ENCODE assay signal across 7 mouse cellular contexts in the genomic region with DNA sequence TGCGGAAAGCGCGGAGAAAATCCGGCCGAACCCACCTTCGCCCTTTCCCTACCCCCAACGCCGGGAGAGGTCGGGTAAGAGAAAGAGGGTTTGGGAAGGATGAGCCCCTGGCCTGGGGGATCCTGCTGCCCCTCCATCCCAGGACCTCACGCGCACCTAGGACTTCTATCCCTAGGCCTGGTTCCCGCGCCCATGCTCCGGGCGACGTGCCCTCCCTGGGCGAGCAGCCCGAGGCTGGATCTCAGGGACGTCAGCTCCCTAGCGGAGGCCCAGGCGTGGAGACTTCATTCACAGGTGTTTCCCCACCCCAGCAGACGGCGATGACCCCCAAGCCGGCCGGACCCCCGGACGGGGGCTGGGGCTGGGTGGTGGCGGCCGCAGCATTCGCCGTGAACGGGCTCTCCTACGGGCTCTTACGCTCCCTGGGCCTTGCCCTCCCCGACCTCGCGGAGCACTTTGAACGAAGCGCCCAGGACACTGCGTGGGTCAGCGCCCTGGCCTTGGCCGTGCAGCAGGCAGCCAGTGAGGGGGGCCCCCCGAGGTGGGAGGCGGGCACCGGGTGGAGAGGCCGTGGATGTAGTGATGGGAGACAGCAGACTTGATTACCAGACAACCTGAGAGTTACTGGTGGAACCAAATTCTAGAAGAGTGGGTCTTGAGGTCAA. TPM values are rescaled to one million over a fixed set of nuclear protein-coding genes. Genes with fewer than 3 reads are reported as not detected.
DNase-seq lines count a peak whose midpoint lies in the region; ATAC-seq and TF ChIP-seq lines count a peak whose summit lies in the region.

No protein-coding gene starts in this region.

- H3K9ac ChIP-seq in embryonic facial prominence, embryonic 11.5 days (replicated peaks; ENCODE audit: low read length): peak overlapping the region; percentile 47
- peak overlapping the region; percentile 44 for H3K9ac ChIP-seq in hindbrain, embryonic 15.5 days
- H3K9ac ChIP-seq in liver, embryonic 12.5 days: peak overlapping the region; percentile 37; the same call in 1 of the 2 replicates
- H3K9ac ChIP-seq in stomach, postnatal 0 days (ENCODE audit: low read length): peak overlapping the region; percentile 41

- peak; percentile 58; the same call in 1 of the 2 replicates for ATAC-seq in embryonic facial prominence, embryonic 11.5 days (replicated peaks; ENCODE audit: insufficient number of reproducible peaks, low FRiP score, low TSS enrichment, low read depth)
- ATAC-seq in hindbrain, embryonic 15.5 days (ENCODE audit: low FRiP score, low read depth): peak; percentile 57
- ATAC-seq in liver, embryonic 12.5 days: no peak; the same call in 1 of the 2 replicates
- peak; percentile 19; the same call in 1 of the 2 replicates for ATAC-seq in stomach, postnatal 0 days (ENCODE audit: low FRiP score, low TSS enrichment)

- no peaks in the 10 kb centered on the region for H3K9me3 ChIP-seq in embryonic facial prominence, embryonic 11.5 days (replicated peaks; ENCODE audit: control insufficient read depth, low read length)
- H3K9me3 ChIP-seq in hindbrain, embryonic 15.5 days: no peaks in the 10 kb centered on the region
- H3K9me3 ChIP-seq in liver, embryonic 12.5 days (replicated peaks): no peaks in the 10 kb centered on the region
- H3K9me3 ChIP-seq in stomach, postnatal 0 days (ENCODE audit: control insufficient read depth, low read length): no peaks in the 10 kb centered on the region

- no peaks in the 10 kb centered on the region for H3K36me3 ChIP-seq in testis, adult 2 months (ENCODE audit: control insufficient read depth, insufficient read depth, low read length)
- H3K36me3 ChIP-seq in embryonic facial prominence, embryonic 11.5 days (replicated peaks; ENCODE audit: control insufficient read depth, insufficient read depth, low read depth, low read length): no peaks in the 10 kb centered on the region
- H3K36me3 ChIP-seq in hindbrain, embryonic 15.5 days: peaks cover 6% of the 10 kb centered on the region; the same call in 1 of the 2 replicates
- H3K36me3 ChIP-seq in liver, embryonic 12.5 days: peaks cover 20% of the 10 kb centered on the region
- H3K36me3 ChIP-seq in stomach, postnatal 0 days (ENCODE audit: control insufficient read depth, insufficient read depth, low read length): no peaks in the 10 kb centered on the region

- peak overlapping the region; percentile 7 for H3K4me3 ChIP-seq in testis, adult 2 months (ENCODE audit: control insufficient read depth, low read depth, low read length)
- H3K4me3 ChIP-seq in embryonic facial prominence, embryonic 11.5 days (ENCODE audit: low read depth, low read length): peak overlapping the region; percentile 29
- peak overlapping the region; percentile 42 for H3K4me3 ChIP-seq in hindbrain, embryonic 15.5 days
- H3K4me3 ChIP-seq in liver, embryonic 12.5 days: peak overlapping the region; percentile 41
- peak overlapping the region; percentile 29 for H3K4me3 ChIP-seq in stomach, postnatal 0 days (ENCODE audit: low read depth, low read length)

- no peak for TF ChIP-seq EP300 in stomach, postnatal 0 days (optimal IDR thresholded peaks at IDR 0.05)

- no peak for TF ChIP-seq CTCF in testis, adult 2 months (IDR thresholded peaks at IDR 0.05; ENCODE audit: control insufficient read depth, insufficient read depth, insufficient replicate concordance, low read depth, low read length)
- TF ChIP-seq CTCF in stomach, postnatal 0 days (IDR thresholded peaks at IDR 0.05; ENCODE audit: low read depth): no peak

- H3K4me1 ChIP-seq in testis, adult 2 months (ENCODE audit: control insufficient read depth, insufficient read depth, low read length): peaks cover 22% of the 10 kb centered on the region
- H3K4me1 ChIP-seq in embryonic facial prominence, embryonic 11.5 days (ENCODE audit: control insufficient read depth, insufficient read depth, low read length): peaks cover 10% of the 10 kb centered on the region
- peaks cover 38% of the 10 kb centered on the region for H3K4me1 ChIP-seq in hindbrain, embryonic 15.5 days (replicated peaks)
- H3K4me1 ChIP-seq in liver, embryonic 12.5 days: peaks cover 39% of the 10 kb centered on the region
- H3K4me1 ChIP-seq in stomach, postnatal 0 days (replicated peaks; ENCODE audit: control insufficient read depth, insufficient read depth): peaks cover 3% of the 10 kb centered on the region; the same call in 1 of the 2 replicates

- H3K4me2 ChIP-seq in embryonic facial prominence, embryonic 11.5 days (ENCODE audit: low read depth, low read length): peak overlapping the region; percentile 59
- peak overlapping the region; percentile 84 for H3K4me2 ChIP-seq in hindbrain, embryonic 15.5 days
- H3K4me2 ChIP-seq in liver, embryonic 12.5 days: peak overlapping the region; percentile 60
- H3K4me2 ChIP-seq in stomach, postnatal 0 days (replicated peaks; ENCODE audit: low read depth): peak overlapping the region; percentile 58

- no peaks in the 10 kb centered on the region for H3K27me3 ChIP-seq in testis, adult 2 months (ENCODE audit: control insufficient read depth, insufficient read depth, low read length)
- peaks cover 37% of the 10 kb centered on the region for H3K27me3 ChIP-seq in embryonic facial prominence, embryonic 11.5 days (ENCODE audit: control insufficient read depth, insufficient read depth, low read length)
- peaks cover 39% of the 10 kb centered on the region for H3K27me3 ChIP-seq in hindbrain, embryonic 15.5 days
- peaks cover 72% of the 10 kb centered on the region for H3K27me3 ChIP-seq in liver, embryonic 12.5 days (replicated peaks)
- peaks cover 3% of the 10 kb centered on the region; the same call in 1 of the 2 replicates for H3K27me3 ChIP-seq in stomach, postnatal 0 days (ENCODE audit: control insufficient read depth, insufficient read depth, low read length)

- TF ChIP-seq POLR2A in testis, adult 2 months (IDR thresholded peaks at IDR 0.05; ENCODE audit: control insufficient read depth, low read depth, low read length): no peak

- no peak for DNase-seq in testis, postnatal 10 days (ENCODE audit: low spot score)
- DNase-seq in embryonic facial prominence, embryonic 11.5 days (ENCODE audit: low spot score): no peak
- no peak for DNase-seq in stomach, postnatal 0 days (ENCODE audit: low spot score)
- DNase-seq in urinary bladder, postnatal 36 days (ENCODE audit: low spot score in 2 of 2): no peak

- under 1% methylated on average over 46 of the region's 46 CpGs for WGBS in embryonic facial prominence, embryonic 11.5 days
- WGBS in hindbrain, embryonic 15.5 days: under 1% methylated on average over 46 of the region's 46 CpGs
- 3% methylated on average over 46 of the region's 46 CpGs for WGBS in liver, embryonic 12.5 days (ENCODE audit: insufficient replicate concordance)
- WGBS in stomach, postnatal 0 days: 2% methylated on average over 44 of the region's 46 CpGs

- H3K27ac ChIP-seq in testis, adult 2 months (ENCODE audit: control insufficient read depth, insufficient read depth, low read depth, low read length): no peak overlapping the region
- no peak overlapping the region for H3K27ac ChIP-seq in embryonic facial prominence, embryonic 11.5 days (replicated peaks; ENCODE audit: low read depth, low read length)
- H3K27ac ChIP-seq in hindbrain, embryonic 15.5 days (replicated peaks): no peak overlapping the region
- no peak overlapping the region for H3K27ac ChIP-seq in liver, embryonic 12.5 days
- H3K27ac ChIP-seq in stomach, postnatal 0 days (replicated peaks): no peak overlapping the region

RNA-seq across cellular contexts. Expression of a gene that starts 1.8 kb away (rescaled TPM):
- 2.3 and 3.0 TPM in 2 replicates for polyA plus RNA-seq in testis, adult 2 months (2012; rRNA removed)
- 0.81 TPM in 1 of 2 replicates, not detected in the other for polyA plus RNA-seq in embryonic facial prominence, embryonic 11.5 days (2014; fragmentation: Nextera tagmentation; extraction: Ambion mirVana)
- polyA plus RNA-seq in hindbrain, embryonic 15.5 days (2015; fragmentation: Nextera tagmentation; extraction: Ambion mirVana): 7.6 and 8.1 TPM in 2 replicates
- 1.5 and 1.8 TPM in 2 replicates for polyA plus RNA-seq in liver, embryonic 12.5 days (2016; fragmentation: Nextera tagmentation; extraction: Ambion mirVana)
- polyA plus RNA-seq in stomach, postnatal 0 days (2015; fragmentation: Nextera tagmentation; extraction: Ambion mirVana): 2.5 and 3.1 TPM in 2 replicates

RNA-seq across cellular contexts. Expression of a gene that starts 6.5 kb away (rescaled TPM):
- 2.2 and 3.3 TPM in 2 replicates for polyA plus RNA-seq in testis, adult 2 months (2012; rRNA removed)
- 8.5 and 13.4 TPM in 2 replicates for polyA plus RNA-seq in embryonic facial prominence, embryonic 11.5 days (2014; fragmentation: Nextera tagmentation; extraction: Ambion mirVana)
- polyA plus RNA-seq in hindbrain, embryonic 15.5 days (2015; fragmentation: Nextera tagmentation; extraction: Ambion mirVana): 14.3 and 16.5 TPM in 2 replicates
- polyA plus RNA-seq in liver, embryonic 12.5 days (2016; fragmentation: Nextera tagmentation; extraction: Ambion mirVana): 6.1 and 8.5 TPM in 2 replicates
- polyA plus RNA-seq in stomach, postnatal 0 days (2015; fragmentation: Nextera tagmentation; extraction: Ambion mirVana): 5.7 and 6.1 TPM in 2 replicates

RNA-seq across cellular contexts. Expression of a gene that starts 15.3 kb away (rescaled TPM):
- 1.9 and 2.3 TPM in 2 replicates for polyA plus RNA-seq in testis, adult 2 months (2012; rRNA removed)
- polyA plus RNA-seq in embryonic facial prominence, embryonic 11.5 days (2014; fragmentation: Nextera tagmentation; extraction: Ambion mirVana): 6.7 and 6.9 TPM in 2 replicates
- polyA plus RNA-seq in hindbrain, embryonic 15.5 days (2015; fragmentation: Nextera tagmentation; extraction: Ambion mirVana): 5.5 and 5.6 TPM in 2 replicates
- polyA plus RNA-seq in liver, embryonic 12.5 days (2016; fragmentation: Nextera tagmentation; extraction: Ambion mirVana): 2.8 and 3.8 TPM in 2 replicates
- 3.2 and 3.6 TPM in 2 replicates for polyA plus RNA-seq in stomach, postnatal 0 days (2015; fragmentation: Nextera tagmentation; extraction: Ambion mirVana)

RNA-seq across cellular contexts. Expression of a gene that starts 23.4 kb away (rescaled TPM):
- polyA plus RNA-seq in testis, adult 2 months (2012; rRNA removed): 26.6 and 27.7 TPM in 2 replicates
- polyA plus RNA-seq in embryonic facial prominence, embryonic 11.5 days (2014; fragmentation: Nextera tagmentation; extraction: Ambion mirVana): 195 and 211 TPM in 2 replicates
- 168 and 175 TPM in 2 replicates for polyA plus RNA-seq in hindbrain, embryonic 15.5 days (2015; fragmentation: Nextera tagmentation; extraction: Ambion mirVana)
- 97.4 and 104 TPM in 2 replicates for polyA plus RNA-seq in liver, embryonic 12.5 days (2016; fragmentation: Nextera tagmentation; extraction: Ambion mirVana)
- 81.0 and 83.6 TPM in 2 replicates for polyA plus RNA-seq in stomach, postnatal 0 days (2015; fragmentation: Nextera tagmentation; extraction: Ambion mirVana)

RNA-seq across cellular contexts. Expression of a gene that starts 25.3 kb away (rescaled TPM):
- polyA plus RNA-seq in testis, adult 2 months (2012; rRNA removed): 3.4 and 3.7 TPM in 2 replicates
- 7.5 and 9.1 TPM in 2 replicates for polyA plus RNA-seq in embryonic facial prominence, embryonic 11.5 days (2014; fragmentation: Nextera tagmentation; extraction: Ambion mirVana)
- polyA plus RNA-seq in hindbrain, embryonic 15.5 days (2015; fragmentation: Nextera tagmentation; extraction: Ambion mirVana): 13.7 TPM in 2 replicates
- polyA plus RNA-seq in liver, embryonic 12.5 days (2016; fragmentation: Nextera tagmentation; extraction: Ambion mirVana): 6.2 and 7.8 TPM in 2 replicates
- 7.5 and 10.1 TPM in 2 replicates for polyA plus RNA-seq in stomach, postnatal 0 days (2015; fragmentation: Nextera tagmentation; extraction: Ambion mirVana)
